Mouse (Mus musculus): ENCODE results near the gene Gm9611. TPM values are rescaled to one million over a fixed set of nuclear protein-coding genes. Genes with fewer than 3 reads are reported as not detected.
"Not testable (repeated sequence)": the region's sequence is repeated elsewhere in the genome, so short reads cannot be mapped to it uniquely, and the experiment has no call there.

Gene Gm9611
- not detected in 2 replicates for polyA plus RNA-seq (2014; fragmentation: Nextera tagmentation; extraction: Ambion mirVana)

- not testable (repeated sequence) for H3K27me3 ChIP-seq (ENCODE audit: control insufficient read depth, insufficient read depth, low read length); H3K27ac ChIP-seq (replicated peaks; ENCODE audit: low read depth, low read length); H3K9ac ChIP-seq (ENCODE audit: low read length); H3K4me2 ChIP-seq (ENCODE audit: low read depth, severe bottlenecking); H3K36me3 ChIP-seq (ENCODE audit: control insufficient read depth, insufficient read depth, low read length); DNase-seq (ENCODE audit: low spot score); H3K9me3 ChIP-seq (ENCODE audit: control insufficient read depth, low read length); H3K4me3 ChIP-seq (ENCODE audit: low read depth, low read length); H3K4me1 ChIP-seq (ENCODE audit: control insufficient read depth, insufficient read depth, low read length); ATAC-seq (ENCODE audit: insufficient number of reproducible peaks, low FRiP score, low TSS enrichment, low read depth)
- WGBS, result no CpG with 5 or more reads among the region's 3 CpGs
Measured at GRCm38 (mm10) chr14:42297258-42297657, at the start of gene Gm9611. Gene Gm9611, minus strand, starts transcription at chr14:42297358.

GRCm38 (mm10) chr14:42309910-42310309, 12.8 kb upstream of the Gm9611 start, which contains the start of gene Gm7995:
Gene Gm7995, plus strand, starts transcription at chr14:42310210.
- H3K4me3 ChIP-seq (ENCODE audit: low read depth, low read length), result not testable (repeated sequence)

GRCm38 (mm10) chr14:42259948-42260347, 37.2 kb downstream of the Gm9611 start, which contains the start of gene Gm17026:
Gene Gm17026, minus strand, starts transcription at chr14:42260048.
- not testable (repeated sequence) for H3K36me3 ChIP-seq (ENCODE audit: control insufficient read depth, insufficient read depth, low read length); H3K4me2 ChIP-seq (ENCODE audit: low read depth, severe bottlenecking); H3K4me1 ChIP-seq (ENCODE audit: control insufficient read depth, insufficient read depth, low read length); H3K9me3 ChIP-seq (ENCODE audit: control insufficient read depth, low read length); H3K4me3 ChIP-seq (ENCODE audit: low read depth, low read length); ATAC-seq (ENCODE audit: insufficient number of reproducible peaks, low FRiP score, low TSS enrichment, low read depth); H3K27me3 ChIP-seq (ENCODE audit: control insufficient read depth, insufficient read depth, low read length); H3K27ac ChIP-seq (replicated peaks; ENCODE audit: low read depth, low read length); H3K9ac ChIP-seq (ENCODE audit: low read length); DNase-seq (ENCODE audit: low spot score)
- WGBS, result no CpG with 5 or more reads among the region's 3 CpGs

More at GRCm38 (mm10) chr14:42309910-42310309, 12.8 kb upstream of the Gm9611 start, which contains the start of gene Gm7995:
- not testable (repeated sequence) for H3K27ac ChIP-seq (replicated peaks; ENCODE audit: low read depth, low read length); H3K4me2 ChIP-seq (ENCODE audit: low read depth, severe bottlenecking); H3K4me1 ChIP-seq (ENCODE audit: control insufficient read depth, insufficient read depth, low read length); H3K27me3 ChIP-seq (ENCODE audit: control insufficient read depth, insufficient read depth, low read length); H3K9ac ChIP-seq (ENCODE audit: low read length); H3K9me3 ChIP-seq (ENCODE audit: control insufficient read depth, low read length); H3K36me3 ChIP-seq (ENCODE audit: control insufficient read depth, insufficient read depth, low read length); ATAC-seq (ENCODE audit: insufficient number of reproducible peaks, low FRiP score, low TSS enrichment, low read depth); DNase-seq (ENCODE audit: low spot score)
- no CpG with 5 or more reads among the region's 1 CpGs for whole genome bisulfite sequencing

Small RNA genes within 50 kb of the gene (microRNA-seq; reads per million reads assigned to microRNA genes)
- not detected for gene Gm25208
- gene Gm25892, result not detected

Other genes with a start within 250 kb of the Gm9611 start
- not detected in 2 replicates for gene Gm7951, start 180.0 kb downstream of the Gm9611 start, polyA plus RNA-seq (2014; fragmentation: Nextera tagmentation; extraction: Ambion mirVana)
- not detected in 2 replicates for gene Gm17027, start 134.7 kb downstream of the Gm9611 start, polyA plus RNA-seq (2014; fragmentation: Nextera tagmentation; extraction: Ambion mirVana)
- gene Gm3573, start 106.6 kb downstream of the Gm9611 start, polyA plus RNA-seq (2014; fragmentation: Nextera tagmentation; extraction: Ambion mirVana), result not detected in 2 replicates
- gene Gm17026, start 37.3 kb downstream of the Gm9611 start, polyA plus RNA-seq (2014; fragmentation: Nextera tagmentation; extraction: Ambion mirVana), result not detected in 2 replicates
- not detected in 2 replicates for gene Gm7995, start 12.9 kb upstream of the Gm9611 start, polyA plus RNA-seq (2014; fragmentation: Nextera tagmentation; extraction: Ambion mirVana)
- not detected in 2 replicates for gene Gm8005, start 142.3 kb upstream of the Gm9611 start, polyA plus RNA-seq (2014; fragmentation: Nextera tagmentation; extraction: Ambion mirVana)
- not detected in 2 replicates for gene Gm8011, start 166.5 kb upstream of the Gm9611 start, polyA plus RNA-seq (2014; fragmentation: Nextera tagmentation; extraction: Ambion mirVana)
- gene Gm8020, start 205.0 kb upstream of the Gm9611 start, polyA plus RNA-seq (2014; fragmentation: Nextera tagmentation; extraction: Ambion mirVana), result not detected in 2 replicates
- not detected in 2 replicates for gene Gm8024, start 226.9 kb upstream of the Gm9611 start, polyA plus RNA-seq (2014; fragmentation: Nextera tagmentation; extraction: Ambion mirVana)